Mouse (Mus musculus): ENCODE results near the gene Efcab5. TPM values are rescaled to one million over a fixed set of nuclear protein-coding genes. Genes with fewer than 3 reads are reported as not detected.

Gene Efcab5
- 0.30 and 0.37 TPM in 2 replicates for polyA plus RNA-seq (2015; fragmentation: Nextera tagmentation; extraction: Ambion mirVana)

DNA sequence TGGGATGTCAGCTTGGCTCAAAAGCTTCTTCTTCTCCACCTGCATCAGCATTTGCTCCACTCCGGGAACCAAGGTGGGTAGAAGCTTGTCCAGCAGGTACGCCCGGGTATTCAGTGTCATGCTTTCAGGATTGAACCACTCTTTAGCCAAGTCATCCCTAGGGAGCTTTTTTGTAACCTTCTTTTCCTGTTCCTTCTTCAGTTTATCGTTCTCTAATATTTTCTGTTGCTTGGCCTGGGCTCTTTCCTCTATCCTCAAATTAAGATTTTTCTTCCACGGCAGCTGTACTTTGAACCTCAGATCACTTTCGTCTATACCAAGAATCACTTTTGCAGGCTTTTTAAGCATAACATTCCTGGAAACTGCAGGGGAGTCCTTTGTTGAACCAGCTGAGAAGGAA is at the start of gene Efcab5:
Efcab5 (minus strand) TSS at position 101 of the 400 bp plus-strand sequence.
- no peak within 1 kb of the TSS for H3K4me3 ChIP-seq (replicated peaks; ENCODE audit: low read length)
- 52% methylated on average over 6 of the region's 6 CpGs for WGBS

DNA sequence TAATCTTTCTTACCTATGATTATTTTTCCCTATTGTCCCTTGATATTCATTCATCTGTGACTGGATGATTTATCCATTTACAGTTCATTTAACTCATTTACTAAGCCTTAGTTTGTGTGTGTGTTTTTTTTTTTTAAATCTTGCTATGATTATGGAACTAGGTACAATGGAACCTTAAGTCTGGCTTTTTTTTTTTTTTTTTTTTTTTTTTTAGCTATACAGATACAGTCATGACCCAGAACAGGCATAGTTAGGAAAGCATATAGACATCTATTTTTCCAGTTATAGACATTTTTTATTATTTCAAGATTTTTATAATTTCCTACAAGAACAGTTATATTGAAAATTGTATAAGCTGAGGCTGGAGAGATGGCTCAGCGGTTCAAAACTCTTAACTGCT is 46.5 kb upstream of the Efcab5 start:
- Histone ChIP-seq H3K36me3 (ENCODE audit: control insufficient read depth, insufficient read depth, low read length) (no peaks in the 10 kb centered on the region), H3K4me1 (ENCODE audit: control insufficient read depth, insufficient read depth, low read length) (no peaks in the 10 kb centered on the region), H3K4me2 (ENCODE audit: low read depth, low read length) (no peak overlapping the region), H3K9me3 (replicated peaks; ENCODE audit: control insufficient read depth, low read length) (no peaks in the 10 kb centered on the region), H3K27me3 (ENCODE audit: control insufficient read depth, insufficient read depth, low read length) (no peaks in the 10 kb centered on the region), H3K4me3 (replicated peaks; ENCODE audit: low read length) (no peak overlapping the region), H3K27ac (ENCODE audit: low read length) (no peak overlapping the region), H3K9ac (ENCODE audit: low read length) (no peak overlapping the region)
- WGBS = 89% methylated on average over 1 of the region's 1 CpGs
- ATAC-seq (ENCODE audit: insufficient read depth, low FRiP score) = no peak

More for the DNA sequence above, at the start of gene Efcab5:
- Histone ChIP-seq H3K4me1 (ENCODE audit: control insufficient read depth, insufficient read depth, low read length) (peaks cover 10% of the 10 kb centered on the region; the same call in 1 of the 2 replicates), H3K27ac (ENCODE audit: low read length) (no peak within 1 kb of the TSS), H3K36me3 (ENCODE audit: control insufficient read depth, insufficient read depth, low read length) (no peaks in the 10 kb centered on the region), H3K9ac (ENCODE audit: low read length) (no peak within 1 kb of the TSS), H3K4me2 (ENCODE audit: low read depth, low read length) (no peak within 1 kb of the TSS), H3K27me3 (ENCODE audit: control insufficient read depth, insufficient read depth, low read length) (no peaks in the 10 kb centered on the region), H3K9me3 (replicated peaks; ENCODE audit: control insufficient read depth, low read length) (no peaks in the 10 kb centered on the region)
- no peak for ATAC-seq (ENCODE audit: insufficient read depth, low FRiP score)

DNA sequence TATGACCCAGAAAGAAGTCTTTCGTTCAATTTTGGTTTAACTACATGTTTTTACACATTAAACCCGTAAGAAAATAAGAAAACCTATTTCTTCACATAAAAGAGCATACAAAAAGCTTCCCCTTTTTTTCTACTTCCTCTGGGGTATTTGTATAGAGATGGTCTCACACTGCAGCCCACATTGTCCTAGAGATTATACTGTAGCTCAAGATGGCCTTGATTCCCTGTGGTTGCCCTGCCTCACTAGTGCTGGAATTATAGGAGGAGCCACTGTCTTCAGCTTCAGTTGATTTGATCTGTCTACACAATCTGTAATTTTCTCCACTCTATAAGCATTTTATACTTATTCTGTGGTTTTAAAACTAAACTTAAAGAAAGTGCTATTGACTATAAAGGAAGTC is 42.7 kb upstream of the Efcab5 start:
- Histone ChIP-seq H3K4me3 (replicated peaks; ENCODE audit: low read length) (no peak overlapping the region), H3K4me1 (ENCODE audit: control insufficient read depth, insufficient read depth, low read length) (no peaks in the 10 kb centered on the region), H3K9ac (ENCODE audit: low read length) (no peak overlapping the region), H3K9me3 (replicated peaks; ENCODE audit: control insufficient read depth, low read length) (no peaks in the 10 kb centered on the region), H3K27ac (ENCODE audit: low read length) (no peak overlapping the region), H3K36me3 (ENCODE audit: control insufficient read depth, insufficient read depth, low read length) (no peaks in the 10 kb centered on the region), H3K4me2 (ENCODE audit: low read depth, low read length) (no peak overlapping the region), H3K27me3 (ENCODE audit: control insufficient read depth, insufficient read depth, low read length) (no peaks in the 10 kb centered on the region)
- no peak for ATAC-seq (ENCODE audit: insufficient read depth, low FRiP score)
- WGBS = 90% methylated on average over 2 of the region's 2 CpGs

DNA sequence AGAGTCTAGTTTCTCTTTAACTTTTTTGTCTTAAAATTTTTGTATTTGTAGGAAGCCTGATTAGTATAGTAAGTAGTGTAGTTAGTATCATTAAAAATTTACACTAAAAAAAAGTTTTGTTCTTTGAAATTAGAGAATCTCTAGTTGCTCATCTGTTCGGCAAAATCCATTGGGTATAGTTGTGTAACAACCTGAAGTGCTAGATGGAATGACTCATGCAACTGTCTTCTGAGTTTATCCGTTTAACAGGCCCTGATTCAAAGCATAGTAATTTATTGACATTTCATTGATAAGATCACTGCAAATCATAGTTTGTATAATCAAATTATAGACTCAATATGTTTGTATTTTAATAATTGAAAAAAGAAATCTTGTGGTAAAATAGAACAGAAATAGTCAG is 42.0 kb upstream of the Efcab5 start:
- no peaks in the 10 kb centered on the region for H3K4me1 ChIP-seq (ENCODE audit: control insufficient read depth, insufficient read depth, low read length)
- no peak for ATAC-seq (ENCODE audit: insufficient read depth, low FRiP score)

DNA sequence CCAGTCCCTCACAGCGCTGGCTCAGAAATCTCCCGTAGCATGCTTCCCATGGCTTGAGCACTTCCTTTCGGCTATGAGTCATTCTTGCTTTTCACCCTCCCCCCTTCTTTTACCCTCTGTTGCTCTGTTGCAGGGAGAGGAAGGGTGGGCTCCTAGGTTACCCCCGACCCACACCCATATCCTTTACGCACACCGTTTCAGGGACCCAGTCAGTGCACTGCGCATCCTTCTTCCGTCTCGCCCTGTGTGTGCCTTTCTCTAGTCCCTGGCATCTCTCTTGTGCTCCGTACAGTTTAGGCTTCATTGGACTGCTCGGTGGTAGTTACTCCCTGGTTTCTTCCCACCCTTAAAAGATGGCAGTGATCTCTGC is 28.0 kb upstream of the Efcab5 start:
- Histone ChIP-seq H3K9me3 (replicated peaks; ENCODE audit: control insufficient read depth, low read length) (no peaks in the 10 kb centered on the region), H3K36me3 (ENCODE audit: control insufficient read depth, insufficient read depth, low read length) (no peaks in the 10 kb centered on the region), H3K4me1 (ENCODE audit: control insufficient read depth, insufficient read depth, low read length) (peaks cover 7% of the 10 kb centered on the region), H3K27ac (ENCODE audit: low read length) (peak overlapping the region; percentile 90; the same call in 1 of the 2 replicates), H3K9ac (ENCODE audit: low read length) (peak overlapping the region; percentile 94), H3K4me3 (replicated peaks; ENCODE audit: low read length) (peak overlapping the region; percentile 67), H3K27me3 (ENCODE audit: control insufficient read depth, insufficient read depth, low read length) (no peaks in the 10 kb centered on the region), H3K4me2 (ENCODE audit: low read depth, low read length) (peak overlapping the region; percentile 81)
- WGBS = 0% methylated on average over 11 of the region's 11 CpGs
- peak; percentile 56 for ATAC-seq (ENCODE audit: insufficient read depth, low FRiP score)

More for the DNA sequence above, 42.0 kb upstream of the Efcab5 start:
- Histone ChIP-seq H3K27ac (ENCODE audit: low read length) (no peak overlapping the region), H3K9me3 (replicated peaks; ENCODE audit: control insufficient read depth, low read length) (no peaks in the 10 kb centered on the region), H3K9ac (ENCODE audit: low read length) (no peak overlapping the region), H3K4me3 (replicated peaks; ENCODE audit: low read length) (no peak overlapping the region), H3K4me2 (ENCODE audit: low read depth, low read length) (no peak overlapping the region), H3K36me3 (ENCODE audit: control insufficient read depth, insufficient read depth, low read length) (no peaks in the 10 kb centered on the region), H3K27me3 (ENCODE audit: control insufficient read depth, insufficient read depth, low read length) (no peaks in the 10 kb centered on the region)
- 66% methylated on average over 2 of the region's 2 CpGs for WGBS

DNA sequence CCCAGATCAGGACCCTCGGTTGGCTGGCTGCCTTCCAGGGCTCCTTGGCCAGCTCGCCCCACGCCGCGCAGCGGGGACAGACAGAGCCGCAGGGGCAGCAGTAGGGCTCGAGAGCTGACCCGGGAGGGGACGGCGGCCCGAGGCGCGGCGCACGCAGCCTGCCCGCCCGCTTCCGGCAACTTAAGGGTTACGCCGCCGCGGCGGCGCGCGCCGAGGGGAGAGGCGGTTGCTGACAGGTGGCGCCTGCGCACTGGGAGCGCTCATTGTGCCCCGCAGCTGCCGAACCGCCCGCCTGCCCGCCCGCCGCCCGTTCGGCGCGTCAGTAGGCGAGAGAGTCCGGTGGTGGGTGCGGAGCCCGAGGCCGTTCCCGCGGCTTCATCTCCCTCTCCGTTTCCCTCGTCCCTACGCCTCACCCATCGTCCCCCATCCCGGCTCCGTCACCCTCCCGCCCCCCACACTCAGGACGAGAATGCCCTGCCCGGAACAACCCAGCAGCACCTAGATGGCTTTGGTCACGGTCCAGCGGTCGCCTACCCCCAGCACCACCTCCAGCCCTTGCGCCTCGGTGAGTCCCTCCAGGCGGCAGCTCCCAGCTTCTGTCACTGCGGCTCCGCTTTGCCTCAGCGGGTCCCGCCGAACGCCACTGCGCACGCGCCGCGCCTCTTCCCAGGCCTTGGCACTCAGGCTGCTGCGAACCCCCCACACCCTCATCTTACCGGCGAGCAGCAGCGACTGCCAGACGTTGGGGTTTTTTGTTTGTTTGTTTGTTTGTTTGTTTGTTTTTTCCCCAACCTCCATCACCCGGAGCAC is 27.4 kb upstream of the Efcab5 start, which contains the start of gene Ssh2:
Ssh2 (plus strand) TSS at position 337 of the 810 bp plus-strand sequence.
- under 1% methylated on average over 81 of the region's 82 CpGs for WGBS
- Histone ChIP-seq H3K4me1 (ENCODE audit: control insufficient read depth, insufficient read depth, low read length) (peaks cover 7% of the 10 kb centered on the region), H3K9me3 (replicated peaks; ENCODE audit: control insufficient read depth, low read length) (no peaks in the 10 kb centered on the region), H3K27me3 (ENCODE audit: control insufficient read depth, insufficient read depth, low read length) (no peaks in the 10 kb centered on the region), H3K4me3 (replicated peaks; ENCODE audit: low read length) (peak within 1 kb of the TSS; percentile 67), H3K27ac (ENCODE audit: low read length) (peak within 1 kb of the TSS; percentile 90), H3K9ac (ENCODE audit: low read length) (peak within 1 kb of the TSS; percentile 94), H3K4me2 (ENCODE audit: low read depth, low read length) (peak within 1 kb of the TSS; percentile 81), H3K36me3 (ENCODE audit: control insufficient read depth, insufficient read depth, low read length) (no peaks in the 10 kb centered on the region)
- ATAC-seq (ENCODE audit: insufficient read depth, low FRiP score) = peak; percentile 84

DNA sequence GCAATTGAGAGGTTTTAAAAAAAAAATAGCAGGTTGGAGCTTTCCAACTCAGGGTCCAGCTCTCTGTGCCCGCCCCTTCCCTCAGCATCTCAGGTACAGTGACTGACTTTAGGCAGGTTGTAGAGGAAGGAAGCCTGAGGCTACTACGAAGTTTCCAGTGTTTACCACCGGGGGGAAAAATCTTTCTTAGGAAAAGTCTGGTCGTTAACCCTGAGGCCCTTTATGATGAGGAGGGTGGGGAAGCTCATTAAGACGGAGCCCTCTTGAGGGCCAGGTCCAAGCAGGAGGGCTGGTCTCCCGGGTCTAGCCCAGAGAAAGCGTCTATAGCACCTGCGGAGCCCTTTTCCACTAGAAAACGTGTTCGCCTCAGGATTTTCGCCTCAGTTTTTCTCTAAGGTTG is 26.7 kb upstream of the Efcab5 start:
- H3K4me3 ChIP-seq (replicated peaks; ENCODE audit: low read length) = peak overlapping the region; percentile 67
- 0 out of 2 replicates have a peak, but pooled peaks have one; percentile 38 for ATAC-seq (ENCODE audit: insufficient read depth, low FRiP score)
- peaks cover 7% of the 10 kb centered on the region for H3K4me1 ChIP-seq (ENCODE audit: control insufficient read depth, insufficient read depth, low read length)
- peak overlapping the region; percentile 81 for H3K4me2 ChIP-seq (ENCODE audit: low read depth, low read length)
- H3K9ac ChIP-seq (ENCODE audit: low read length) = peak overlapping the region; percentile 94
- peak overlapping the region; percentile 82 for H3K27ac ChIP-seq (ENCODE audit: low read length)
- H3K27me3 ChIP-seq (ENCODE audit: control insufficient read depth, insufficient read depth, low read length) = no peaks in the 10 kb centered on the region
- H3K36me3 ChIP-seq (ENCODE audit: control insufficient read depth, insufficient read depth, low read length) = no peaks in the 10 kb centered on the region
- 2% methylated on average over 11 of the region's 11 CpGs for WGBS
- H3K9me3 ChIP-seq (replicated peaks; ENCODE audit: control insufficient read depth, low read length) = no peaks in the 10 kb centered on the region

DNA sequence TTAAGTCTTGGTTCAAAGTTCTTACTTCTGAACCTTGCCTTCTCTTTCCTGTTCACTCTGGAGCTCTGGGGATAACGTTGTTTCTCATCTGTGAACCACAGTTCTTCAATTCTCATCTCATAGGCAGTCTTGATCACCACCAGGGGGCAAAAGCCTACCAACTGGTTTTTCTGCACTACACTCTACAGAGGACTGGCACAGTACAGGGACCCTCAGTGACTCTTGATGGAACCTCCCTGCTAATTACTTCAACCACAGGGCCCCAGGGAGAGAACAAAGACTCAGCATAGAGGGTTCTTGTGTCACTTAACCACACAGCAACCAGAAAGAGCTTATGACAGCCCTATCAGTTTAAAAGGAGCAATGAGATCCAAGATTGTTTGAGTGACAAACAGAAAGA is 26.0 kb upstream of the Efcab5 start:
- Histone ChIP-seq H3K9ac (ENCODE audit: low read length) (no peak overlapping the region), H3K27ac (ENCODE audit: low read length) (no peak overlapping the region), H3K27me3 (ENCODE audit: control insufficient read depth, insufficient read depth, low read length) (no peaks in the 10 kb centered on the region), H3K4me3 (replicated peaks; ENCODE audit: low read length) (no peak overlapping the region), H3K36me3 (ENCODE audit: control insufficient read depth, insufficient read depth, low read length) (no peaks in the 10 kb centered on the region), H3K9me3 (replicated peaks; ENCODE audit: control insufficient read depth, low read length) (no peaks in the 10 kb centered on the region), H3K4me1 (ENCODE audit: control insufficient read depth, insufficient read depth, low read length) (peaks cover 7% of the 10 kb centered on the region), H3K4me2 (ENCODE audit: low read depth, low read length) (no peak overlapping the region)
- peak; percentile 60; the same call in 1 of the 2 replicates for ATAC-seq (ENCODE audit: insufficient read depth, low FRiP score)
- 2% methylated on average over 1 of the region's 1 CpGs for WGBS

DNA sequence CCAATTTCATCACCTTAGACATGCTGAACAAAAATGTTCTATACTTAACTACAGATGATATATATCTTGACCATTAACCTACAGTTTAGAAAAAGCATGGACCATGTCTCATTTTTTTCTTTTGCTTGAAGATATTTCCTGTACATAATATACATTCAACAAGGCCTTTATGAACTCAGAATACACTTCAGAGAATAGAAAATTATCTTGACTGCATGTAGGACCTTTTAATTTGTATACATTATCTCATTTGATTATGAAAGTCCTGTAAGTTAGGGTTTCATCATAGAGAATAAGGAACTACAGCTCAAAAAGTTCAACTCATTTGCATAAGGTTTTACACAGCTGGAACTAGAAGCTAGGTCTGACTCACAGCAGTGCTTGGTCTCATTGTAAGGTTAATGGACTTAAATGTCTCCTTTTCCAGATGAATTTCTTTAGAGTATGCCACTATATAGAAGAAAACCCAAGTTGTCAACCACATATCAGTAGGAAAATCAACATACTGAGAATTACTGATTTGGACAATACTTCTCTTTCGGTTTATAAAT is 25.4 kb upstream of the Efcab5 start:
- no peak overlapping the region for H3K4me3 ChIP-seq (replicated peaks; ENCODE audit: low read length)
- H3K4me2 ChIP-seq (ENCODE audit: low read depth, low read length) = no peak overlapping the region
- H3K27ac ChIP-seq (ENCODE audit: low read length) = no peak overlapping the region
- H3K9ac ChIP-seq (ENCODE audit: low read length) = no peak overlapping the region
- no peaks in the 10 kb centered on the region for H3K36me3 ChIP-seq (ENCODE audit: control insufficient read depth, insufficient read depth, low read length)
- peaks cover 7% of the 10 kb centered on the region for H3K4me1 ChIP-seq (ENCODE audit: control insufficient read depth, insufficient read depth, low read length)
- ATAC-seq (ENCODE audit: insufficient read depth, low FRiP score) = no peak
- 92% methylated on average over 1 of the region's 1 CpGs for WGBS
- H3K9me3 ChIP-seq (replicated peaks; ENCODE audit: control insufficient read depth, low read length) = no peaks in the 10 kb centered on the region
- no peaks in the 10 kb centered on the region for H3K27me3 ChIP-seq (ENCODE audit: control insufficient read depth, insufficient read depth, low read length)
